27 mouse cellular contexts compared by ENCODE assay signal in genomic region chr9:67878197-67878769, GRCm38 (mm10). TPM values are rescaled to one million over a fixed set of nuclear protein-coding genes. Genes with fewer than 3 reads are reported as not detected.
DNase-seq lines count a peak whose midpoint lies in the region; ATAC-seq and TF ChIP-seq lines count a peak whose summit lies in the region.
"Had no signal": no experiment of that assay in that cellular context is flagged by ENCODE, and none has a peak within 500 bp of the region (broad histone marks: within the 10 kb centered on the region; RNA-seq: fewer than 3 reads in every experiment).

No protein-coding gene starts in this region.

- peak; percentile 34 for TF ChIP-seq CTCF in layer of hippocampus, adult 2 months (conservative IDR thresholded peaks at IDR 0.05)
- TF ChIP-seq CTCF in stomach, postnatal 0 days (IDR thresholded peaks at IDR 0.05; ENCODE audit: low read depth), result 0 out of 2 replicates have a peak, but pooled peaks have one; percentile 9

- peak overlapping the region; percentile 39 for H3K4me2 ChIP-seq in liver, embryonic 13.5 days
- H3K4me2 ChIP-seq in stomach, postnatal 0 days (replicated peaks; ENCODE audit: low read depth), result no peak overlapping the region
- no peak overlapping the region for H3K4me2 ChIP-seq in midbrain, embryonic 14.5 days (ENCODE audit: low read length)
- no peak overlapping the region for H3K4me2 ChIP-seq in hindbrain, embryonic 14.5 days (replicated peaks)
- H3K4me2 ChIP-seq: forebrain, embryonic 15.5 days; heart, embryonic 11.5 days; hindbrain, embryonic 15.5 days; limb, embryonic 13.5 days; lung, embryonic 15.5 days; midbrain, embryonic 12.5 days; neural tube, embryonic 13.5 days had no signal

- H3K9ac ChIP-seq in liver, embryonic 13.5 days, result peak overlapping the region; percentile 46; the same call in 1 of the 2 replicates
- H3K9ac ChIP-seq in stomach, postnatal 0 days (ENCODE audit: low read length), result no peak overlapping the region
- no peak overlapping the region for H3K9ac ChIP-seq in midbrain, embryonic 14.5 days (replicated peaks; ENCODE audit: low read length)
- no peak overlapping the region for H3K9ac ChIP-seq in hindbrain, embryonic 14.5 days
- H3K9ac ChIP-seq: forebrain, embryonic 15.5 days; hindbrain, embryonic 15.5 days; limb, embryonic 13.5 days; lung, embryonic 15.5 days; midbrain, embryonic 12.5 days; neural tube, embryonic 13.5 days had no signal

- no peak overlapping the region for H3K27ac ChIP-seq in layer of hippocampus, adult 2 months
- peak overlapping the region; percentile 84 for H3K27ac ChIP-seq in liver, embryonic 13.5 days
- no peak overlapping the region for H3K27ac ChIP-seq in stomach, postnatal 0 days (replicated peaks)
- H3K27ac ChIP-seq in midbrain, embryonic 14.5 days (replicated peaks; ENCODE audit: low read depth, low read length), result no peak overlapping the region
- no peak overlapping the region for H3K27ac ChIP-seq in hindbrain, embryonic 14.5 days
- H3K27ac ChIP-seq: embryonic facial prominence, embryonic 10.5 days; forebrain, embryonic 15.5 days; hindbrain, embryonic 15.5 days; kidney, postnatal 0 days; limb, embryonic 13.5 days; lung, embryonic 15.5 days; midbrain, embryonic 12.5 days; neural tube, embryonic 13.5 days had no signal

- DNase-seq in layer of hippocampus, adult 2 months (ENCODE audit: low spot score in 2 of 2), result no peak
- no peak for DNase-seq in layer of hippocampus, adult 9-10 months (ENCODE audit: low spot score)
- DNase-seq in ZHBTc4 (ENCODE audit: low read depth, low spot score), result peak; percentile 40
- peak; percentile 56 for DNase-seq in liver, embryonic 13.5 days
- no peak for DNase-seq in stomach, postnatal 0 days (ENCODE audit: low spot score)
- DNase-seq in midbrain, embryonic 14.5 days, result no peak
- DNase-seq in thymus, postnatal 4 days, result no peak
- DNase-seq in hindbrain, embryonic 14.5 days (ENCODE audit: low spot score), result no peak
- DNase-seq: adrenal gland, postnatal 25 days; B cell, adult 2 months; cerebellum, adult 2 months; gastrocnemius, postnatal 36 days; heart, postnatal 36 days; layer of hippocampus, postnatal 36 days; lung, postnatal 4 days; right cerebral cortex, adult 18-20 months; thymus, postnatal 25 days had no signal

- peaks cover 50% of the 10 kb centered on the region for H3K4me1 ChIP-seq in liver, embryonic 13.5 days (replicated peaks)
- H3K4me1 ChIP-seq in stomach, postnatal 0 days (replicated peaks; ENCODE audit: control insufficient read depth, insufficient read depth), result no peaks in the 10 kb centered on the region
- H3K4me1 ChIP-seq in midbrain, embryonic 14.5 days (ENCODE audit: control insufficient read depth, insufficient read depth, low read length), result no peaks in the 10 kb centered on the region
- no peaks in the 10 kb centered on the region for H3K4me1 ChIP-seq in hindbrain, embryonic 14.5 days (replicated peaks; ENCODE audit: control insufficient read depth, insufficient read depth, low read length)
- H3K4me1 ChIP-seq: embryonic facial prominence, embryonic 10.5 days; forebrain, embryonic 15.5 days; hindbrain, embryonic 15.5 days; lung, embryonic 15.5 days; midbrain, embryonic 12.5 days; neural tube, embryonic 13.5 days had no signal

- peaks cover 34% of the 10 kb centered on the region for H3K36me3 ChIP-seq in liver, embryonic 13.5 days
- peaks cover 3% of the 10 kb centered on the region for H3K36me3 ChIP-seq in stomach, postnatal 0 days (ENCODE audit: control insufficient read depth, insufficient read depth, low read length)
- peaks cover 16% of the 10 kb centered on the region; the same call in 1 of the 2 replicates for H3K36me3 ChIP-seq in midbrain, embryonic 14.5 days (ENCODE audit: control insufficient read depth, insufficient read depth, low read length)
- 0 out of 2 replicates have a peak, but pooled peaks cover 3% of the 10 kb centered on the region for H3K36me3 ChIP-seq in hindbrain, embryonic 14.5 days (replicated peaks; ENCODE audit: control insufficient read depth, insufficient read depth)

- no peak overlapping the region for H3K4me3 ChIP-seq in layer of hippocampus, adult 2 months
- peak overlapping the region; percentile 18 for H3K4me3 ChIP-seq in liver, embryonic 13.5 days (replicated peaks)
- H3K4me3 ChIP-seq in stomach, postnatal 0 days (ENCODE audit: low read depth, low read length), result no peak overlapping the region
- no peak overlapping the region for H3K4me3 ChIP-seq in midbrain, embryonic 14.5 days (replicated peaks; ENCODE audit: low read depth, low read length)
- H3K4me3 ChIP-seq in hindbrain, embryonic 14.5 days (replicated peaks; ENCODE audit: low read length), result no peak overlapping the region
- H3K4me3 ChIP-seq: embryonic facial prominence, embryonic 10.5 days; forebrain, embryonic 15.5 days; hindbrain, embryonic 15.5 days; limb, embryonic 13.5 days; lung, embryonic 15.5 days; midbrain, embryonic 12.5 days; neural tube, embryonic 13.5 days had no signal

- peak; percentile 85 for ATAC-seq in liver, embryonic 13.5 days (ENCODE audit: low read depth)
- ATAC-seq in stomach, postnatal 0 days (ENCODE audit: low FRiP score, low TSS enrichment), result no peak
- ATAC-seq in midbrain, embryonic 14.5 days (ENCODE audit: low FRiP score, low TSS enrichment), result no peak
- no peak for ATAC-seq in hindbrain, embryonic 14.5 days (ENCODE audit: low FRiP score)
- ATAC-seq: forebrain, embryonic 15.5 days; intestine, postnatal 0 days had no signal

- no peaks in the 10 kb centered on the region for H3K9me3 ChIP-seq in liver, embryonic 13.5 days (replicated peaks)
- no peaks in the 10 kb centered on the region for H3K9me3 ChIP-seq in stomach, postnatal 0 days (ENCODE audit: control insufficient read depth, low read length)
- no peaks in the 10 kb centered on the region for H3K9me3 ChIP-seq in midbrain, embryonic 14.5 days (ENCODE audit: control insufficient read depth, low read length)
- no peaks in the 10 kb centered on the region for H3K9me3 ChIP-seq in hindbrain, embryonic 14.5 days (ENCODE audit: control insufficient read depth, low read length)
- H3K9me3 ChIP-seq: embryonic facial prominence, embryonic 10.5 days; forebrain, embryonic 15.5 days; hindbrain, embryonic 15.5 days; limb, embryonic 13.5 days; lung, embryonic 15.5 days; midbrain, embryonic 12.5 days; neural tube, embryonic 13.5 days had no signal

- TF ChIP-seq EP300 in stomach, postnatal 0 days (optimal IDR thresholded peaks at IDR 0.05), result no peak

- WGBS in liver, embryonic 13.5 days (ENCODE audit: insufficient replicate concordance), result 31% methylated on average over 11 of the region's 11 CpGs
- 91% methylated on average over 11 of the region's 11 CpGs for WGBS in stomach, postnatal 0 days
- 93% methylated on average over 11 of the region's 11 CpGs for WGBS in midbrain, embryonic 14.5 days
- WGBS in hindbrain, embryonic 14.5 days, result 92% methylated on average over 11 of the region's 11 CpGs

- no peaks in the 10 kb centered on the region for H3K27me3 ChIP-seq in liver, embryonic 13.5 days
- no peaks in the 10 kb centered on the region for H3K27me3 ChIP-seq in stomach, postnatal 0 days (ENCODE audit: control insufficient read depth, insufficient read depth, low read length)
- H3K27me3 ChIP-seq in midbrain, embryonic 14.5 days (ENCODE audit: control insufficient read depth, insufficient read depth, low read length), result no peaks in the 10 kb centered on the region
- H3K27me3 ChIP-seq in hindbrain, embryonic 14.5 days (ENCODE audit: control insufficient read depth, insufficient read depth, low read length), result no peaks in the 10 kb centered on the region
- H3K27me3 ChIP-seq: forebrain, embryonic 15.5 days; hindbrain, embryonic 15.5 days; limb, embryonic 13.5 days; lung, embryonic 15.5 days; midbrain, embryonic 12.5 days; neural tube, embryonic 13.5 days had no signal

RNA-seq across cellular contexts. Expression of gene Vps13c, which starts 38.1 kb away (rescaled TPM):
- 100 to 1,000 TPM; 113 to 121 TPM for total RNA-seq in layer of hippocampus, adult 2 months (2021)
- polyA plus RNA-seq in liver, embryonic 13.5 days (2015; fragmentation: Nextera tagmentation; extraction: Ambion mirVana), result 6.5 and 7.2 TPM in 2 replicates
- 3.8 and 4.5 TPM in 2 replicates for polyA plus RNA-seq in stomach, postnatal 0 days (2015; fragmentation: Nextera tagmentation; extraction: Ambion mirVana)
- polyA plus RNA-seq in midbrain, embryonic 14.5 days (2014; fragmentation: Nextera tagmentation; extraction: Ambion mirVana), result 16.6 and 17.1 TPM in 2 replicates
- 14.4 and 15.0 TPM in 2 replicates for polyA plus RNA-seq in hindbrain, embryonic 14.5 days (2014; fragmentation: Nextera tagmentation; extraction: Ambion mirVana)

RNA-seq across cellular contexts. Expression of gene C2cd4a, which starts 46.2 kb away (rescaled TPM):
- total RNA-seq in layer of hippocampus, adult 2 months (2021), result 1 to 10 TPM; 3.1 to 3.8 TPM
- polyA plus RNA-seq in liver, embryonic 13.5 days (2015; fragmentation: Nextera tagmentation; extraction: Ambion mirVana), result 3.4 and 4.2 TPM in 2 replicates
- 2.8 and 3.6 TPM in 2 replicates for polyA plus RNA-seq in stomach, postnatal 0 days (2015; fragmentation: Nextera tagmentation; extraction: Ambion mirVana)
- 0.42 and 0.61 TPM in 2 replicates for polyA plus RNA-seq in midbrain, embryonic 14.5 days (2014; fragmentation: Nextera tagmentation; extraction: Ambion mirVana)
- 0.41 and 0.64 TPM in 2 replicates for polyA plus RNA-seq in hindbrain, embryonic 14.5 days (2014; fragmentation: Nextera tagmentation; extraction: Ambion mirVana)
- total RNA-seq: adrenal gland, postnatal 25 days; heart, postnatal 36 days had no signal
- polyA plus RNA-seq: embryonic facial prominence, embryonic 10.5 days had no signal

Comparison
In these comparisons a context has a peak if more than half of its experiments do, and no peak if none do; other contexts are left out.
1. DNase-seq: peak in ZHBTc4 (single experiment) and liver, embryonic 13.5 days (single experiment); none in layer of hippocampus, adult 2 months (0 of 2), layer of hippocampus, adult 9-10 months (single experiment), stomach, postnatal 0 days (single experiment), midbrain, embryonic 14.5 days (single experiment), thymus, postnatal 4 days (single experiment) and hindbrain, embryonic 14.5 days (single experiment).